Mouse (Mus musculus) left cerebral cortex, postnatal 4 days (tissue): ENCODE measurements around the gene Ceacam3. TPM values are rescaled to one million over a fixed set of nuclear protein-coding genes. Genes with fewer than 3 reads are reported as not detected.
A peak's percentile ranks its signal among the peaks of the same experiment; 100 is the strongest.
"Not testable (repeated sequence)": the region's sequence is repeated elsewhere in the genome, so short reads cannot be mapped to it uniquely, and the experiment has no call there.

Source experiments
- DNase-seq: peaks from one replicate; pipeline ENCODE4 v3.0.0-alpha.2; 2022
- intact Hi-C: fragments of 180-260 bp; cut with DNase I; formaldehyde crosslinking; loops from one replicate; pipeline ENCODE4 v1.15.1; 2025
- total RNA-seq, 2 experiments: library from RNA; stranded (reverse); gene quantifications; 2 replicates each; pipeline ENCODE4 v1.2.3; 2021

Gene Ceacam3
- total RNA-seq = under 1 TPM in 1 of 2 experiments, not detected in 1; 0.10 TPM

DNA sequence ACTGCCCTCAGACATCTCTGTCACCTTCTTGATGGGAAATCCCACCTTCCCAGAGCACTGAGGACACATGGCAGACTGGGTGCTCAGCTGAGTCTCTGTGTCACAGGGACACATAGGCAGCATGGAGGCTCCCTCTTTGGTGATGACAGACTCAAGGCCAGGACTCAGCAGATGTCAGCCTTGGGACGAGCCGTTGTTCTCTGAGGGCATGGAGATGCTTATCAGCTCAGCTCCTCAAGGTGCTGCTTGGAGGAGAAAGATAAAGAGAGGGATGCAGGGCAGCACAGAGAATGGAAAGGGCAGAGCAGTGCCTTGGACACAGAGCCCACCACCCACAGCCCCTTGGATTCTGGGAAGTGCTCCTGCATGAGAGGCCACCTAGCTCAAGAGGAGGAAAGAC is at the start of gene Ceacam3:
Gene Ceacam3 (plus strand): TSS at position 352 of the 400 bp plus-strand sequence.
- intact Hi-C loops = no loop called here
- no peak for DNase-seq

DNA sequence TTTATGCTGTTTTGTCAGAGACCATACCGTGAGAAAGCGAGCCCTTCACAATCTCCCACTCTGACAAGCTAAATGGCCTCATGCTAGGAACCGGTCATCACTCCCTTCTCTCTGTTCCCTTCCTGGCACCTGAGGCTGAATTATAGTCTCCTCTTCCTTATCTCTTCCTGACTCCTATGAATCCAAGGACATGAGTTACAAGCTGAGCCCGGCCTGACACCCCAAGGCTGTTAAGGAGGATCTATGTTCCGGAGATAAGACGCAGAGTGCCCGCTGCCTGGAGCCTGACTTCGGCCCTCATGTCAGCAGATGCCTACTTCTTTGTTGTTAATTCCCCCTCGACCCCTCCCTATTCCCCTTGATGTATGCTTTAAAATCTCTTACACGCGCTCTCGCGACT is 48.5 kb upstream of the Ceacam3 start:
- DNase-seq, intact Hi-C loops: not testable (repeated sequence)

DNA sequence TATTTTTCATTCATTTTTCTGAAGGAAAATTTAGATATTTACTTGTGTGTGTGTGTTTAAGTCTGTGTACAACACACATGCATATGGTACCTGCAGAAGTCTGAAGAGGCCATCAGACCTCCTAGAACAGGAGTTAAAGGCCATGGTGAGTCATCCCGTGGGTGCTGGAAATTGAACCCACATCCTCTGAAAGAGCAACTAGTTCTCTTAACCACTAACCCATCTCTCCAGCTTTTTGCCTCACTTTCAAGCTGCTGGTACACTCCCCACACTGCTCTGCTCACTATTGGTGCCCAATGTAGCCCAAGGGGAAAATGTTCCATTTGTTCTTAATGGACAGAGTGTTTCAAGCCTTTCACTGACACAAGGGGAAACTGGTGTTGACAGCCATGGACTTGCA is 14.8 kb upstream of the Ceacam3 start:
- intact Hi-C loops = no loop called here
- no peak for DNase-seq

DNA sequence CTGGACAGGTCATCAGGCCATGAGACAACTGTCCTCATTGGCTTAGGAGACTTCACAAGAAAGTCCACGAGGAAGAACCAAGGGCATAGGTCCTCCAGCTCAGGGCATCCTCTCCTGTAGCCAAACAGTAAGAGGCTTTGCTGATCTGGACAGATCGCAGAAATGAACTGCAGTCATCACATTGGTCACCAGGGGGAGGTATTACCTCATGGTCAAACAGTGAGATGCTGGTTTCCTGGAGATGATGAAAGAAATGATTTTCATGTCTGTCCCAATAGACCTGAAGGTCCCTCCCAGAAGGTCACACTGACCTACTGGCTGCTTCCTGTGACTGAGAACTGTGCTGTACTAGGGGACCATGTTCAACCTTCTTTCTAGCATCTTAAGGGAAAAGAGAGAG is 5.6 kb downstream of the Ceacam3 start:
- peak; percentile 5 for DNase-seq
- intact Hi-C loops = no loop called here

DNA sequence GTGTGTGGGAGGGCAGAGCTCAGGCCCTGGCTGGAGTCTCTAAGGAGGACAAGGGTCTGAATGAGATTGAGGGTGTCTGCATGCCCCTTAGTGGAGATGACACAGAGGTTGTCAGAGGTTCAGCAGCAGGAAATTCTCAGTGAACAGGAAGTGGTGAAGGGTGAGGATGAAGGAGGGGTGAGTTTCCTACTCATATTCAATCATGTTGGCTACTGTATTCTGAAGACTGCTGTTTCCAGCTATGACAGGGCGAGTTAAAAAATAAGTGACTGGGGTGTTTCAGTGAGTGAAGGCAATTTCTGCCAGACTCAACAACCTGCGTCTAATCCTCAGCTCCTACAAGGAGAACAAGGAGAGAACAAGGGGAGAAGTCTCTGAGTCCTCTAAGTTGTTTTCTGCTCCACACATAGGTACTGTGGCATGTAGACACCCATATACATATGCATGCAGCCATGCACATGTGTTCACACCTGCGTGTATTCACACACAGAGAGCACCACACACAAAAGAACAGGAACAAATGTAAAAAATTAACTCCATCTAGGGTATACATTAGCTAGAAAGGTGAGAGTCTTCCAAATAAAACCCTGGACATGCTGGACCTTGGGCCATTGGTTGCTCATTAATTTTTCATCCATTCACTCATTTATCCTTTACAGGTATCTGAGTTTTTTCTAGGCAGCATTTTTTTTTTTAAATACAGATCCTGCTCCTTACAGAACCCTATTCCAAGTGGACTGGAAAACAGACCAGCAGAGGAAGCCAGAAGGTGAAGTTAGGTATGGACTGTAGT is 7.0 kb downstream of the Ceacam3 start:
- intact Hi-C loops = no loop called here
- DNase-seq = no peak

DNA sequence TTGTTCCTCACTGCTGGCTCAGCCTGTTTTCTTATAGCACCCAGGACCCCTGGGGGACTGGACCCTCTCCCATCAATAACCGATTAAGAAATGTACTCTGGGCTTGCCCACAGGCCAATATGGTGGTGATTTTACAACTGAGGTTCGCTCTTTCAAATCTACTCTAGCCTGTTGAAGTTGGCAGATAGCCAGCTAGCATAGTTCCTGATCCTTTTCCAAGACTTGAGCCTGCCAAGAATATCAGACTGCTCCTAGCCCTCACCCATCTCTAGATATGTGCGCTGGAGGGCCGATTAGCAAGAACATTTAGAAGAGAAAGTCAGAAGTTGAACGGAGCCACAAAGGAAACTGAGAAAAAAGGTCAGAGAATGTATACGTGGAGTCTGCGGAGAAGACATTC is 8.9 kb downstream of the Ceacam3 start:
- intact Hi-C loops = no loop called here
- peak; percentile 3 for DNase-seq

DNA sequence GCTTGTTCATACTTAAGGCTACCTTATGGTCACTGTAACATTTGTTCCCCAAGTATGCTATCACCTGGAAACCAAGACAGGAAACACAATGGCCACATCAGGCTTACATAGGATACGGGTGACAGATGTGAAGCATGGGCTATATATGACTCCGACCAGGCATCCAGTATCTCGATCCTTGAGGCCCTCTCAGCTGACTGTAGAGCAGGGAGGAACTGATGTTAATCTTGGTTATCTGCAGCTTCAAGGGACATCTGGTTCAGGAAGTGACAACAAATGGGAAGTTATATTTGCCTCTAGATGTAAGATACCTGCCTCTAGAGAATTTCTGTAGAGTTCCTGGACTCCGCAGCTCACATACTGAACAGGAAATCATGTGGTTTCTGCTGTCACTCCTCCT is 21.7 kb downstream of the Ceacam3 start:
- intact Hi-C loops = no loop called here
- DNase-seq = no peak

DNA sequence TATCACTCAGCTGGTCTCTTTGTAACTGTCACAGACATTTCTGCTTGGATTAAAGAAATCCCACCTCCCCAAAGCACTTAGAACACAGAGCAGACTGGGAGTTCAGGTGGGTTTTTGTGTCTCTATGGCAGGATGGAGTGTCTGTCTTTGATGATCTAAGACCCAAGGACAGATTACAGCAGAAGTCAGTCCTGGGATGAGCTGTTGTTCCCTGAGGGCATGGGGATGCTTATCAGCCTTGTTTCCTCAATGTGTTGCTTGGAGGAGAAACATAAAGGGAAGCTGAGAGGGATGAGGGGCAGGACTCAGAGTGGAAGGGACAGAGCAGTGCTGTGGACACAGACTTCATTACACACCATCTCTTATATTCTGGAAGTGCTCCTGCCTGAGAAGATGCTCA is 53.1 kb downstream of the Ceacam3 start, which contains the start of gene Psg29:
Gene Psg29 (plus strand): TSS at position 301 of the 400 bp plus-strand sequence.
- intact Hi-C loops = no loop called here
- DNase-seq = no peak

DNA sequence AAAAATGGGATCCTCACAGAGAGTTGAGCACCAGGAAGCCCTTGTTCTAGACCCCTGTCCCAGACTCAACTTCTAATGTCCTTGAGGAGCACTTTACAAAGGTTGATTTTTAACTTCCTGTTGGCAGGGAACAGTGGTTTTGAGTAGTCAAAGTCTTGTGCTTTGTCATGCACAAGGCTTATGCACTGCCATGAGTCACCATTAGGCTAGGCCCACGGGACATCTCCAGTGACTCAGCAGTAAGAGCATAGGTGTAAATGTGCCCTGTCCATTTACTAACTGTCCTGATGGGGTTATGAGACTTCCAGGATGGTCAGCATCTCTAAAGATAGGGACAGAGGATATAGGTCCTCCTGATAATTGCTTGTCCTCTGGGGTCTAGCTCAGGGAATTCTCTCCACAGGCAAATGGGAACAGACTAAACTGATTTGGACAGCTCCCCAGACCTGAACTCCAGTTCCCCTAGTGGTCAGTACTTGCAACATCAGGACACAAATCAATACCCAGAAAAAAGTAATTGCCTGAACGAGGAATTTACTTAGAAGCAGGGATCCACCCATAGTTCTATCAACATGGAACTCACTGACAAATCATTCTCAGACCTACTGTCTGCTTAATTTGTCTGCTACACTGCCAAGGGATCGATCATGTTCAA is 55.6 kb downstream of the Ceacam3 start:
- no peak for DNase-seq
- intact Hi-C loops = no loop called here

Other genes starting within 250 kb of the Ceacam3 start
- not detected for gene Ptgir, start 243.8 kb upstream of the Ceacam3 start, total RNA-seq
- gene Calm3, start 226.2 kb upstream of the Ceacam3 start, total RNA-seq = 1,000 to 10,000 TPM; 1,235 to 1,345 TPM
- gene Pnmal2, start 205.6 kb upstream of the Ceacam3 start, total RNA-seq = 100 to 1,000 TPM; 169 to 194 TPM
- gene Pnmal1, start 190.6 kb upstream of the Ceacam3 start, total RNA-seq = 10 to 100 TPM; 56.0 to 57.6 TPM
- gene Gm42372, start 167.2 kb upstream of the Ceacam3 start, total RNA-seq = 10 to 100 TPM; 38.0 to 41.8 TPM
- gene Ccdc8, start 157.6 kb upstream of the Ceacam3 start, total RNA-seq = 1 to 10 TPM; 3.3 to 4.3 TPM
- gene Ppp5c, start 122.4 kb upstream of the Ceacam3 start, total RNA-seq = 100 to 1,000 TPM; 110 to 120 TPM
- gene Hif3a, start 87.9 kb upstream of the Ceacam3 start, total RNA-seq = 1 to 10 TPM; 6.7 to 7.9 TPM
- gene Psg16, start 76.2 kb upstream of the Ceacam3 start, total RNA-seq = 1 to 10 TPM; 5.2 to 6.8 TPM
- not detected for gene Psg29, start 53.2 kb downstream of the Ceacam3 start, total RNA-seq